Mouse (Mus musculus): ENCODE measurements at regions not wholly inside any gene's neighbourhood (a gene's known extent, or its start where the extent isn't known, plus 50 kb on each side); places are given as distances from the start of the nearest gene placed in this dataset.

DNA sequence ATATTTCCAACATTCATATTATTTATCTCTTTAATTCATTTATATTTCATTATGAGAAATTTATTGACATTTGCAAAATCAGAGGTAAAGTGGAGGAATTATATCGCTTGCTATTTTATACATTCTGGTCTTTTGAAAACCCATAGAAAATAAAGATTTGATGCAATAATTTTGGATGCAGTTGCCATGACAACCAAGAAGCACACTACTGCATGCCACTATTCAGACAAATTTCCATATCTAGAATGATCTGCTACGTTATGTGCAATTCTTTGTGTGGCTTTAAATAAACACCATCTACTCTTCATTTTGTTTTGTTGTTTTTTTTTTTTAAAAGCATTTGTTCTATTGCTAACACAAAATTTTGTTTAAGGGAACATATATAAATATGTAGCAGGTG is 474.4 kb downstream of the Pcdh18 start:
- DNase-seq = no peak

DNA sequence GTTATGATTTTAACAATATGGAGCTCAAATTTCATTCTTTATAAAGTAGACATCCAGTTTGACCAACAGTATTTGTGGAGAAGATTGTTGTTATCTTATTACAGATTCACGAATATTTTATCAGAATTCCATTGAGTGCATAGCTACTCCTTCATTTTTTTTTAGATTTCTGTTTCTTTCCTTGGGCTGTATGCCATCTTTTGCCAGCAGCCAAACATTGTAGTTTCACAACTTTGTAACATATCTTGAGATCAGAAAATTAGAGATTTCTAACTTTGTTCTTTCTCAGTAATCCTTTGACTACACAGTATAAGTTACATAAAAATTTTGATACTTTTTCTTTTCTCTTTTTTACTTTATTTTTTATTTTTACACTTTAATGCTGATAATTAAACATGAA is 478.8 kb downstream of the Pcdh18 start:
- no peak for DNase-seq

DNA sequence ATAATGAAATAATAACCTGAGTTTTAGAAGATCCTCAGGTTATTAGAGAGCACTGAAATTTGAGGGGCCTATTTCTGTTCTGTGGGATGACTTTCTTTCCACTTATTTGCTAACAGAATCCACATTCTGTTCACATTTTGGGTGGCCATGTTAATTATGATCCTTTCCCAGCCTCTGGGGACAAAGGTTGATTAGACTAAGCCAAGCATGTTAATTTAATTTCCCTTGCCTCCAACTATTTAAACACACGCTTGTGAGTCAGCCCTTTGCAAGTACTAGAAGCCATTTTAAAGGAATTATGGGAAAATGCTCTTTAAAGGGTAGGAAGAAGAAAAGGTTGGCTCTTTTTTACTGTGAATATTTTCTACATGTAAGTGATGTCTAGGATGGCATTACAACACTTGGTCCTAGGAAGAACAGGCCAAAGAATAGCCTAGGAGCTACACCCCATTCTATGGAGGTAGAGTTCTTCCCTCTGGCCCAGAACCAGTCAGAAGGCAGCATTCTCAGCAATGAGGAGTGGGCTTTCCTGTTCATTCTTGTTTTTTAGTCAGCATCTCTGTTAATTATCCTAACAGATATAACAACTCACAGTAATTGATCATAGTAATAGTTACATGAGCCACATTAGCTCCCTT is 482.7 kb downstream of the Pcdh18 start:
- DNase-seq = no peak

DNA sequence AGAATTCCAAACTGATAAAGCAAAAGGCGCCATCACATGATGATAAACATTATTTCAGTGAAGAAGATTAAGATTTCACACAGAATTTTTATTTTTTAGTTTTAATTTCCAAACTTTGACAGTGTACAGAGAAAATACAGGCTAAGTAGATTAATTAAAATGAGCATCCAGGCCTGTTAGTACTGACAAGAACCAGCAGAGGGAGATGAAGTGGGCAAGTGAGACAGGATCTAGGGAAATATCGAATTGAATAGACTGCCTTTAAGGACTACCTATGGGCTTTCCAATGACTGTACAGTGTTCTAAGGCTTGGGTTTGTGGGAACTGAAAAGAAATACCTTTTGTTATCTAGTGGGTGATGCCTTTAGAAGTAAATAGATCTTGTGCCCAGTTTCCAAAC is 491.1 kb downstream of the Pcdh18 start:
- DNase-seq = peak; percentile 1

Measured in adrenal gland, adult 2 months (tissue).